Mouse (Mus musculus) cerebellum, adult (tissue): ENCODE data around the gene Olfr1199.

ENCODE experiments used
- ATAC-seq: cut with Nextera tagmentation; 2 replicates; pipeline ENCODE4 v1.9.2; 2017; ENCODE audit warnings: mild to moderate bottlenecking, moderate library complexity, mixed read lengths; ENCODE audit not compliant: insufficient number of reproducible peaks, low FRiP score, low TSS enrichment

Olfr1199 gene

GRCm38 (mm10) chr2:88760369-88760768 is at the start of gene Olfr1199:
Olfr1199 (minus strand) TSS chr2:88760469.
- ATAC-seq, result no peak

- no peak for ATAC-seq
These were observed 32.5 kb upstream of the Olfr1199 start, which contains the start of gene Olfr1201 for GRCm38 (mm10) chr2:88792736-88793135. Olfr1201 (plus strand) TSS chr2:88793036.

GRCm38 (mm10) chr2:88770388-88770787 is 10.1 kb upstream of the Olfr1199 start, which contains the start of gene Olfr1200:
Olfr1200 (minus strand) TSS chr2:88770488.
- ATAC-seq, result no peak

- no peak for ATAC-seq
These were observed 9.0 kb downstream of the Olfr1199 start, which contains the start of gene Olfr1198 for GRCm38 (mm10) chr2:88751270-88751669. Olfr1198 (minus strand) TSS chr2:88751370.

GRCm38 (mm10) chr2:88743379-88743778 is 16.9 kb downstream of the Olfr1199 start:
- no peak for ATAC-seq

- no peak for ATAC-seq
These were observed 28.0 kb downstream of the Olfr1199 start, which contains the start of gene Olfr1197 for GRCm38 (mm10) chr2:88732266-88732665. Olfr1197 (minus strand) TSS chr2:88732366.

GRCm38 (mm10) chr2:88704497-88704896 is 55.8 kb downstream of the Olfr1199 start, which contains the start of gene Olfr1196:
Olfr1196 (minus strand) TSS chr2:88704597.
- ATAC-seq, result no peak
